9 mouse cellular contexts compared by ENCODE assay signal in the genomic region with DNA sequence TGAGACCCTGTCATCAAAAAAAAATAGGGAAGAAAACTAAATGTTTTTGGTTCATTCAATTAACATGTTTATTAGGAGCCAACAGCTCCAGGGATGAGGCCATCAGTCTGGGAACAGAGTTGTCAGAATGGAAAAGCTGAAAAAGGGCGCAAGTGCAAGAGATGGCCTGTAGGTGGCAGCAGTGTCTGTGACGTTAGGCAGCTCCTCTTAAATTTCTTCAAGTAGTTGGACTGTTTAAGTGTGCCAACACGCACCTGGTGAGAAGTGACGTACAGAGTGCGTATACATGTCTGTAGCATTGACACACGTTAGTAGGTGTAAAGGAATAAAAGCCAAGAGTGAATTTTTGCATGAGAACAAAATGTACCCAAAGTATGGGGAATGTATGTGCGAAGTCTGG. TPM values are rescaled to one million over a fixed set of nuclear protein-coding genes. Genes with fewer than 3 reads are reported as not detected.
DNase-seq lines count a peak whose midpoint lies in the region; ATAC-seq and TF ChIP-seq lines count a peak whose summit lies in the region.
"Had no signal": no experiment of that assay in that cellular context is flagged by ENCODE, and none has a peak within 500 bp of the region (broad histone marks: within the 10 kb centered on the region; RNA-seq: fewer than 3 reads in every experiment).

No protein-coding gene starts in this region.

- peaks cover 4% of the 10 kb centered on the region; the same call in 1 of the 2 replicates for H3K9me3 ChIP-seq in forebrain, embryonic 10.5 days
- H3K9me3 ChIP-seq in forebrain, embryonic 12.5 days, result no peaks in the 10 kb centered on the region
- H3K9me3 ChIP-seq in limb, embryonic 14.5 days (ENCODE audit: control insufficient read depth, low read length), result no peaks in the 10 kb centered on the region

- H3K9ac ChIP-seq in forebrain, embryonic 12.5 days, result no peak overlapping the region
- no peak overlapping the region for H3K9ac ChIP-seq in limb, embryonic 14.5 days (ENCODE audit: low read depth, low read length, severe bottlenecking)

- peaks cover 11% of the 10 kb centered on the region for H3K4me1 ChIP-seq in forebrain, embryonic 10.5 days
- peaks cover 3% of the 10 kb centered on the region for H3K4me1 ChIP-seq in forebrain, embryonic 12.5 days
- no peaks in the 10 kb centered on the region for H3K4me1 ChIP-seq in limb, embryonic 14.5 days (ENCODE audit: control insufficient read depth, insufficient read depth, low read length)

- H3K27me3 ChIP-seq in forebrain, embryonic 10.5 days (ENCODE audit: poor library complexity, severe bottlenecking), result peaks cover 26% of the 10 kb centered on the region
- peaks cover 13% of the 10 kb centered on the region; the same call in 1 of the 2 replicates for H3K27me3 ChIP-seq in forebrain, embryonic 12.5 days
- no peaks in the 10 kb centered on the region for H3K27me3 ChIP-seq in limb, embryonic 14.5 days (ENCODE audit: control insufficient read depth, insufficient read depth, low read length)

- peak; percentile 62 for DNase-seq in forebrain, embryonic 10.5 days (ENCODE audit: extremely low spot score, low spot score)
- DNase-seq in ovary, postnatal 36 days (ENCODE audit: low spot score), result peak; percentile 40
- DNase-seq in ovary, adult 18-20 months (ENCODE audit: low spot score), result no peak
- peak; percentile 66 for DNase-seq in cerebellum, adult 8-10 months
- peak; percentile 85 for DNase-seq in limb, embryonic 14.5 days (ENCODE audit: low spot score)
- peak; percentile 88 for DNase-seq in retina, embryonic 14.5 days (ENCODE audit: low spot score)

- TF ChIP-seq POLR2A in limb, embryonic 14.5 days (IDR thresholded peaks at IDR 0.05; ENCODE audit: borderline replicate concordance, extremely low read depth, insufficient read depth, insufficient read length), result no peak

- no peak overlapping the region for H3K4me2 ChIP-seq in forebrain, embryonic 12.5 days
- no peak overlapping the region for H3K4me2 ChIP-seq in limb, embryonic 14.5 days (replicated peaks; ENCODE audit: low read depth, low read length, severe bottlenecking)

- H3K27ac ChIP-seq in forebrain, embryonic 10.5 days, result no peak overlapping the region
- H3K27ac ChIP-seq in forebrain, embryonic 12.5 days, result no peak overlapping the region
- no peak overlapping the region for H3K27ac ChIP-seq in limb, embryonic 14.5 days (replicated peaks; ENCODE audit: low read depth, low read length)

- 30% methylated on average over 7 of the region's 7 CpGs for WGBS in forebrain, embryonic 10.5 days
- WGBS in forebrain, embryonic 12.5 days, result 19% methylated on average over 7 of the region's 7 CpGs
- WGBS in limb, embryonic 14.5 days, result 17% methylated on average over 7 of the region's 7 CpGs

- H3K36me3 ChIP-seq in forebrain, embryonic 10.5 days (replicated peaks), result no peaks in the 10 kb centered on the region
- no peaks in the 10 kb centered on the region for H3K36me3 ChIP-seq in forebrain, embryonic 12.5 days (replicated peaks)
- no peaks in the 10 kb centered on the region for H3K36me3 ChIP-seq in limb, embryonic 14.5 days (ENCODE audit: control insufficient read depth, insufficient read depth, low read length)

- ATAC-seq in forebrain, embryonic 12.5 days (ENCODE audit: low FRiP score), result no peak
- peak; percentile 56 to 60; a peak in 2 of 4 replicates for ATAC-seq in hematopoietic stem cell, adult 5-6 weeks (replicated peaks in 1 of 2; ENCODE audit: insufficient read depth in 1 of 2, low FRiP score in 2 of 2, low TSS enrichment in 1 of 2, low read depth in 1 of 2, poor library complexity in 2 of 2, severe bottlenecking in 2 of 2)
- peak; percentile 60; the same call in 1 of the 2 replicates for ATAC-seq in limb, embryonic 14.5 days (ENCODE audit: low FRiP score, low read depth)

- H3K4me3 ChIP-seq in forebrain, embryonic 10.5 days, result no peak overlapping the region
- no peak overlapping the region for H3K4me3 ChIP-seq in forebrain, embryonic 12.5 days (replicated peaks)
- H3K4me3 ChIP-seq in limb, embryonic 14.5 days (replicated peaks; ENCODE audit: low read length), result no peak overlapping the region

RNA-seq across cellular contexts. Expression of a gene that starts 13.8 kb away (rescaled TPM):
- polyA plus RNA-seq in forebrain, embryonic 10.5 days (2016; fragmentation: Nextera tagmentation; extraction: Ambion mirVana), result 115 and 123 TPM in 2 replicates
- polyA plus RNA-seq in forebrain, embryonic 12.5 days (2016; fragmentation: Nextera tagmentation; extraction: Ambion mirVana), result 136 and 158 TPM in 2 replicates
- total RNA-seq in hematopoietic stem cell, adult 5-6 weeks (2017), result 63.9 and 72.9 TPM in 2 replicates
- 60.6 and 61.3 TPM in 2 replicates for polyA plus RNA-seq in limb, embryonic 14.5 days (2012; rRNA removed)
- 76.0 and 76.4 TPM in 2 replicates for polyA plus RNA-seq in limb, embryonic 14.5 days (2014; fragmentation: Nextera tagmentation; extraction: Ambion mirVana)

RNA-seq across cellular contexts. Expression of a gene that starts 14.4 kb away (rescaled TPM):
- not detected in 2 replicates for polyA plus RNA-seq in forebrain, embryonic 10.5 days (2016; fragmentation: Nextera tagmentation; extraction: Ambion mirVana)
- 0.08 TPM in 1 of 2 replicates, not detected in the other for polyA plus RNA-seq in forebrain, embryonic 12.5 days (2016; fragmentation: Nextera tagmentation; extraction: Ambion mirVana)
- 1.4 and 2.3 TPM in 2 replicates for total RNA-seq in hematopoietic stem cell, adult 5-6 weeks (2017)
- polyA plus RNA-seq in limb, embryonic 14.5 days (2012; rRNA removed), result 0.08 and 0.12 TPM in 2 replicates
- polyA plus RNA-seq in limb, embryonic 14.5 days (2014; fragmentation: Nextera tagmentation; extraction: Ambion mirVana), result 0.08 TPM in 1 of 2 replicates, not detected in the other
- polyA plus RNA-seq: neural tube, embryonic 14.5 days had no signal

RNA-seq across cellular contexts. Expression of a gene that starts 55.4 kb away (rescaled TPM):
- 0.11 TPM in 1 of 2 replicates, not detected in the other for polyA plus RNA-seq in forebrain, embryonic 10.5 days (2016; fragmentation: Nextera tagmentation; extraction: Ambion mirVana)
- polyA plus RNA-seq in forebrain, embryonic 12.5 days (2016; fragmentation: Nextera tagmentation; extraction: Ambion mirVana), result 0.06 and 0.15 TPM in 2 replicates
- total RNA-seq in hematopoietic stem cell, adult 5-6 weeks (2017), result 0.06 TPM in 1 of 2 replicates, not detected in the other
- 0.65 and 0.91 TPM in 2 replicates for polyA plus RNA-seq in limb, embryonic 14.5 days (2012; rRNA removed)
- polyA plus RNA-seq in limb, embryonic 14.5 days (2014; fragmentation: Nextera tagmentation; extraction: Ambion mirVana), result 0.18 and 0.23 TPM in 2 replicates
